Mouse (Mus musculus) heart, postnatal 0 days (tissue): ENCODE results near the gene Slc25a1.

Experiments
- CTCF ChIP-seq: IDR thresholded peaks from 2 replicates; pipeline ENCODE4 v1.5.1; 2016; ENCODE audit warnings: antibody characterized with exemption, control low read depth, low read depth
- EP300 ChIP-seq: IDR thresholded peaks from 2 replicates; pipeline ENCODE4 v1.6.1; 2016; ENCODE audit warnings: antibody characterized with exemption, low read depth

DNA sequence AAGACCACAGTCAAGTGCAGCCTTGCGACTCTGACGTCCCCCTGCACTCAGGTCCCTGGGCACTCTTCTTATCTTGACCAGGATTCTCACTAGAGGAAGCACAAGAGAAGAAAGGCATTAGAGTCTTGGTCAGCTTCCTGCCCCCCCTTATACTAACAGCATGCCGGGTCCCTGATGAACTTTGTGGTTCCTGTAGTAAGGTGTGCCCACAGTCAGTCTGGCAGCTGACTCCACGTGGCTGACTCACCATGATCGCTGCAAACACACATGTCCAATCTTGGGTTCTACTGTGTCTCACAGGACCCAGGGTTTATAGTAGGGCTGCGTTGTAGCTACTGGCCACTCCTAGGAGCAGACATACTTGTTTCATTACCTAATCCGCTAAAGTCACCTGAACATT lies 10.2 kb upstream of the Slc25a1 start:
- TF ChIP-seq CTCF (no peak), EP300 (no peak)
